Mouse (Mus musculus) thymus, postnatal 14 days (tissue): Measurements from ENCODE around the gene Ntm.

Experiments
- DNase-seq: peaks from one replicate; pipeline ENCODE4 v3.0.0; 2021

Ntm gene

GRCm38 (mm10) chr9:29208142-29208541, 754.8 kb downstream of the Ntm start:
- no peak for DNase-seq

- no peak for DNase-seq
Observed at GRCm38 (mm10) chr9:29205680-29206079, 757.3 kb downstream of the Ntm start.

- no peak for DNase-seq
Observed at GRCm38 (mm10) chr9:29202196-29202595, 760.7 kb downstream of the Ntm start.

GRCm38 (mm10) chr9:29201163-29202053, 761.5 kb downstream of the Ntm start:
- no peak for DNase-seq

GRCm38 (mm10) chr9:29197046-29197445, 765.9 kb downstream of the Ntm start:
- no peak for DNase-seq

- no peak for DNase-seq
Observed at GRCm38 (mm10) chr9:29194265-29194664, 768.7 kb downstream of the Ntm start.

- DNase-seq, result no peak
Observed at GRCm38 (mm10) chr9:29183011-29183410, 779.9 kb downstream of the Ntm start.

- DNase-seq, result no peak
Observed at GRCm38 (mm10) chr9:29181661-29182060, 781.3 kb downstream of the Ntm start.

GRCm38 (mm10) chr9:29165731-29166130, 797.2 kb downstream of the Ntm start:
- no peak for DNase-seq

- no peak for DNase-seq
Observed at GRCm38 (mm10) chr9:29161059-29161642, 801.8 kb downstream of the Ntm start.

- DNase-seq, result no peak
Observed at GRCm38 (mm10) chr9:29145901-29146300, 817.0 kb downstream of the Ntm start.

GRCm38 (mm10) chr9:29136039-29136438, 826.9 kb downstream of the Ntm start:
- DNase-seq, result no peak

- DNase-seq, result no peak
Observed at GRCm38 (mm10) chr9:29130717-29131292, 832.1 kb downstream of the Ntm start.

GRCm38 (mm10) chr9:29130316-29130715, 832.6 kb downstream of the Ntm start:
- no peak for DNase-seq

- no peak for DNase-seq
Observed at GRCm38 (mm10) chr9:29128416-29128815, 834.5 kb downstream of the Ntm start.

- no peak for DNase-seq
Observed at GRCm38 (mm10) chr9:29124455-29124854, 838.5 kb downstream of the Ntm start.

- DNase-seq, result no peak
Observed at GRCm38 (mm10) chr9:29123828-29124227, 839.1 kb downstream of the Ntm start.

- no peak for DNase-seq
Observed at GRCm38 (mm10) chr9:29117561-29118112, 845.3 kb downstream of the Ntm start.

GRCm38 (mm10) chr9:29115337-29115736, 847.6 kb downstream of the Ntm start:
- DNase-seq, result no peak

GRCm38 (mm10) chr9:29106771-29107170, 856.2 kb downstream of the Ntm start:
- DNase-seq, result no peak

- DNase-seq, result no peak
Observed at GRCm38 (mm10) chr9:29104442-29104841, 858.5 kb downstream of the Ntm start.

GRCm38 (mm10) chr9:29103993-29104392, 858.9 kb downstream of the Ntm start:
- no peak for DNase-seq

GRCm38 (mm10) chr9:29100624-29101023, 862.3 kb downstream of the Ntm start:
- no peak for DNase-seq

GRCm38 (mm10) chr9:29092443-29092842, 870.5 kb downstream of the Ntm start:
- no peak for DNase-seq
